Mouse (Mus musculus) heart, embryonic 14.5 days (tissue): ENCODE data around the gene N4bp3. TPM values are rescaled to one million over a fixed set of nuclear protein-coding genes. Genes with fewer than 3 reads are reported as not detected.

Source experiments
- ATAC-seq: fragments of 200-750 bp; cut with Nextera tagmentation; 2 replicates; pipeline ENCODE4 v1.8.0; 2017; ENCODE audit warnings: low read depth, moderate TSS enrichment; ENCODE audit not compliant: insufficient number of reproducible peaks, insufficient read depth, low FRiP score
- H3K27ac ChIP-seq, 2 experiments: fragments of 200-500 bp in 1 of 2; fragments of 300-500 bp in 1 of 2; sonication (generic) in 1 of 2; replicated peaks in 1 of 2; 2 replicates each; pipeline ENCODE4 v1.5.1; 2012 to 2014; ENCODE audit warnings: low read depth in 2 of 2, low read length in 2 of 2, control low read depth in 1 of 2, mild to moderate bottlenecking in 1 of 2, mixed read lengths in 1 of 2; ENCODE audit not compliant: control insufficient read depth in 1 of 2, insufficient read depth in 1 of 2
- H3K27me3 ChIP-seq: fragments of 300-500 bp; sonication (generic); 2 replicates; pipeline ENCODE4 v1.6.1; 2014; ENCODE audit warnings: mild to moderate bottlenecking, low read length, control low read depth; ENCODE audit not compliant: control insufficient read depth, insufficient read depth
- H3K36me3 ChIP-seq: fragments of 300-500 bp; sonication (generic); 2 replicates; pipeline ENCODE4 v1.6.1; 2014; ENCODE audit warnings: mild to moderate bottlenecking, control low read depth, low read length, mixed read lengths; ENCODE audit not compliant: control insufficient read depth, insufficient read depth
- H3K4me1 ChIP-seq, 2 experiments: fragments of 200-500 bp in 1 of 2; fragments of 300-500 bp in 1 of 2; sonication (generic) in 1 of 2; 2 replicates each; pipeline ENCODE4 v1.6.1; 2012 to 2014; ENCODE audit warnings: low read length in 2 of 2, control low read depth in 1 of 2, mixed read lengths in 1 of 2; ENCODE audit not compliant: control insufficient read depth in 2 of 2, insufficient read depth in 2 of 2
- H3K4me2 ChIP-seq: fragments of 300-500 bp; sonication (generic); 2 replicates; pipeline ENCODE4 v1.6.1; 2014; ENCODE audit warnings: mild to moderate bottlenecking, low read length
- H3K4me3 ChIP-seq, 2 experiments: fragments of 200-500 bp in 1 of 2; fragments of 300-500 bp in 1 of 2; sonication (generic) in 1 of 2; 2 replicates each; pipeline ENCODE4 v1.5.1; 2012 to 2014; ENCODE audit warnings: low read length in 2 of 2, mild to moderate bottlenecking in 2 of 2, control low read depth in 1 of 2, low read depth in 1 of 2, moderate library complexity in 1 of 2; ENCODE audit not compliant: control insufficient read depth in 1 of 2, insufficient read depth in 1 of 2
- H3K9ac ChIP-seq: fragments of 300-500 bp; sonication (generic); 2 replicates; pipeline ENCODE4 v1.6.1; 2014; ENCODE audit warnings: mild to moderate bottlenecking, low read length
- H3K9me3 ChIP-seq: fragments of 300-500 bp; sonication (generic); 2 replicates; pipeline ENCODE4 v1.6.1; 2016; ENCODE audit warnings: low read length, control low read depth; ENCODE audit not compliant: control insufficient read depth
- WGBS: fragments of 180-500 bp; shearing (Covaris S2); extraction: QIAGEN DNeasy Blood & Tissue Kit; methylation state at CpG from one replicate; pipeline ENCODE4 v1.1.7; 2014; 5-methylcytosine and 5-hydroxymethylcytosine counted together
- polyA plus RNA-seq: library from polyadenylated mRNA; unstranded; fragments of >200 nt; fragmentation: Nextera tagmentation; extraction: Ambion mirVana; gene quantifications from 2 replicates; pipeline ENCODE4 v1.2.1, GENCODE M21; 2014

The N4bp3 gene
- polyA plus RNA-seq, 1 experiment from 2014 or later, result 10.7 TPM

- H3K4me1 ChIP-seq, result peaks cover 21 to 28% of the 10 kb centered on the region in 2 experiments
- ATAC-seq, result no peak
- H3K4me3 ChIP-seq, result no peak overlapping the region
- 77% methylated on average over 7 of the region's 7 CpGs for WGBS
- no peak overlapping the region for H3K4me2 ChIP-seq
- H3K27ac ChIP-seq, result peak overlapping the region in 1 of 2 experiments; percentile 7; a peak in 1 of 4 replicates
- H3K27me3 ChIP-seq, result no peaks in the 10 kb centered on the region
- no peak overlapping the region for H3K9ac ChIP-seq
- H3K9me3 ChIP-seq, result no peaks in the 10 kb centered on the region
- peaks cover 27% of the 10 kb centered on the region for H3K36me3 ChIP-seq
These were observed 4.4 kb downstream of the N4bp3 start for GRCm38 (mm10) chr11:51646245-51646644.

- H3K9me3 ChIP-seq, result no peaks in the 10 kb centered on the region
- H3K4me1 ChIP-seq, result peaks cover 20 to 25% of the 10 kb centered on the region in 2 experiments
- H3K4me3 ChIP-seq, result no peak overlapping the region
- H3K27me3 ChIP-seq, result no peaks in the 10 kb centered on the region
- no peak overlapping the region for H3K4me2 ChIP-seq
- 73% methylated on average over 13 of the region's 13 CpGs for WGBS
- no peak for ATAC-seq
- H3K36me3 ChIP-seq, result peaks cover 27% of the 10 kb centered on the region
- H3K9ac ChIP-seq, result no peak overlapping the region
- 0 out of 4 replicates have a peak overlapping the region, but pooled peaks of 1 of the 2 experiments have one; percentile 19 for H3K27ac ChIP-seq
These were observed 5.3 kb downstream of the N4bp3 start for GRCm38 (mm10) chr11:51645293-51645692.

- H3K4me3 ChIP-seq, result no peak overlapping the region
- H3K27me3 ChIP-seq, result no peaks in the 10 kb centered on the region
- peaks cover 27% of the 10 kb centered on the region for H3K36me3 ChIP-seq
- H3K9me3 ChIP-seq, result no peaks in the 10 kb centered on the region
- no peak for ATAC-seq
- no peak overlapping the region for H3K27ac ChIP-seq
- H3K4me1 ChIP-seq, result peaks cover 9 to 17% of the 10 kb centered on the region in 2 experiments
- 75% methylated on average over 16 of the region's 16 CpGs for WGBS
- H3K4me2 ChIP-seq, result no peak overlapping the region
- no peak overlapping the region for H3K9ac ChIP-seq
These were observed 6.4 kb downstream of the N4bp3 start for GRCm38 (mm10) chr11:51644217-51644616.

- H3K4me2 ChIP-seq, result peak overlapping the region; percentile 5; the same call in 1 of the 2 replicates
- peaks cover 27% of the 10 kb centered on the region for H3K36me3 ChIP-seq
- peaks cover 6 to 13% of the 10 kb centered on the region in 2 experiments; a peak in 3 of 4 replicates for H3K4me1 ChIP-seq
- no peak overlapping the region for H3K9ac ChIP-seq
- 47% methylated on average over 15 of the region's 15 CpGs for WGBS
- H3K27me3 ChIP-seq, result no peaks in the 10 kb centered on the region
- no peak overlapping the region for H3K4me3 ChIP-seq
- no peak for ATAC-seq
- no peak overlapping the region for H3K27ac ChIP-seq
- H3K9me3 ChIP-seq, result no peaks in the 10 kb centered on the region
These were observed 6.9 kb downstream of the N4bp3 start for GRCm38 (mm10) chr11:51643761-51644160.

- no peaks in the 10 kb centered on the region for H3K27me3 ChIP-seq
- H3K36me3 ChIP-seq, result peaks cover 27% of the 10 kb centered on the region
- 60% methylated on average over 9 of the region's 9 CpGs for WGBS
- H3K9ac ChIP-seq, result no peak overlapping the region
- no peak overlapping the region for H3K27ac ChIP-seq
- no peaks in the 10 kb centered on the region for H3K9me3 ChIP-seq
- peaks cover under 1 to 9% of the 10 kb centered on the region in 2 experiments; a peak in 2 of 4 replicates for H3K4me1 ChIP-seq
- ATAC-seq, result no peak
- peak overlapping the region; percentile 5; the same call in 1 of the 2 replicates for H3K4me2 ChIP-seq
- H3K4me3 ChIP-seq, result no peak overlapping the region
These were observed 7.4 kb downstream of the N4bp3 start for GRCm38 (mm10) chr11:51643202-51643601.

- ATAC-seq, result no peak
These were observed 9.9 kb downstream of the N4bp3 start for GRCm38 (mm10) chr11:51640748-51641147.

GRCm38 (mm10) chr11:51638497-51638896, 12.1 kb downstream of the N4bp3 start:
- Histone ChIP-seq H3K27ac (peak overlapping the region in 1 of 2 experiments; percentile 44; a peak in 2 of 4 replicates), H3K9ac (no peak overlapping the region), H3K27me3 (no peaks in the 10 kb centered on the region), H3K4me3 (no peak overlapping the region), H3K9me3 (no peaks in the 10 kb centered on the region), H3K4me1 (peaks cover 4 to 11% of the 10 kb centered on the region in 2 experiments; a peak in 3 of 4 replicates), H3K36me3 (peaks cover 12% of the 10 kb centered on the region; the same call in 1 of the 2 replicates), H3K4me2 (peak overlapping the region; percentile 54)
- WGBS, result 72% methylated on average over 5 of the region's 5 CpGs
- ATAC-seq, result no peak

More at GRCm38 (mm10) chr11:51640748-51641147, 9.9 kb downstream of the N4bp3 start:
- Histone ChIP-seq H3K4me2 (no peak overlapping the region), H3K9ac (no peak overlapping the region), H3K27me3 (no peaks in the 10 kb centered on the region), H3K9me3 (no peaks in the 10 kb centered on the region), H3K4me3 (no peak overlapping the region), H3K4me1 (peaks cover 5 to 7% of the 10 kb centered on the region in 2 experiments; a peak in 2 of 4 replicates), H3K36me3 (peaks cover 27% of the 10 kb centered on the region), H3K27ac (no peak overlapping the region)
- WGBS, result 81% methylated on average over 7 of the region's 7 CpGs
